Comparison of ENCODE assay signal across 9 mouse cellular contexts in genomic region chr14:54583681-54584338, GRCm38 (mm10). TPM values are rescaled to one million over a fixed set of nuclear protein-coding genes. Genes with fewer than 3 reads are reported as not detected.
DNase-seq lines count a peak whose midpoint lies in the region; ATAC-seq and TF ChIP-seq lines count a peak whose summit lies in the region.
"Had no signal": no experiment of that assay in that cellular context is flagged by ENCODE, and none has a peak within 500 bp of the region (broad histone marks: within the 10 kb centered on the region; RNA-seq: fewer than 3 reads in every experiment).

No protein-coding gene starts in this region.

- H3K4me3 ChIP-seq in hindbrain, embryonic 11.5 days (ENCODE audit: low read depth, low read length) = no peak overlapping the region
- no peak overlapping the region for H3K4me3 ChIP-seq in hindbrain, embryonic 16.5 days (ENCODE audit: low read length)
- H3K4me3 ChIP-seq in ES-Bruce4 (ENCODE audit: low read depth, low read length) = no peak overlapping the region
- H3K4me3 ChIP-seq in midbrain, embryonic 12.5 days = no peak overlapping the region
- H3K4me3 ChIP-seq: liver, embryonic 15.5 days had no signal

- DNase-seq in hindbrain, embryonic 11.5 days (ENCODE audit: low spot score) = peak; percentile 81
- peak; percentile 51 for DNase-seq in cerebellum, adult 9-11 months
- peak; percentile 67 for DNase-seq in heart, adult 8-10 months (ENCODE audit: low spot score)
- peak; percentile 51 to 54 for DNase-seq in left cerebral cortex, postnatal 36 days (ENCODE audit: low spot score in 2 of 2)
- peak; percentile 56 for DNase-seq in thymus, postnatal 25 days

- TF ChIP-seq CTCF in ES-Bruce4 (IDR thresholded peaks at IDR 0.05; ENCODE audit: low read depth, low read length) = peak; percentile 70

- intact Hi-C loops in left cerebral cortex, postnatal 36 days (cut with DNase I) = no loop called here

- 45% methylated on average over 7 of the region's 7 CpGs for WGBS in hindbrain, embryonic 11.5 days
- 47% methylated on average over 7 of the region's 7 CpGs for WGBS in hindbrain, embryonic 16.5 days
- 51% methylated on average over 7 of the region's 7 CpGs for WGBS in midbrain, embryonic 12.5 days

- no peaks in the 10 kb centered on the region for H3K4me1 ChIP-seq in hindbrain, embryonic 11.5 days (replicated peaks; ENCODE audit: control insufficient read depth, insufficient read depth, low read length)
- no peaks in the 10 kb centered on the region for H3K4me1 ChIP-seq in hindbrain, embryonic 16.5 days (ENCODE audit: control insufficient read depth, insufficient read depth, low read depth, low read length)
- H3K4me1 ChIP-seq in ES-Bruce4 (ENCODE audit: control insufficient read depth, insufficient read depth, low read length) = peaks cover 2% of the 10 kb centered on the region
- no peaks in the 10 kb centered on the region for H3K4me1 ChIP-seq in midbrain, embryonic 12.5 days

- no peak for TF ChIP-seq POLR2A in ES-Bruce4 (IDR thresholded peaks at IDR 0.05; ENCODE audit: insufficient read depth, low read length)

- H3K9me3 ChIP-seq in hindbrain, embryonic 11.5 days (ENCODE audit: control insufficient read depth, low read length) = no peaks in the 10 kb centered on the region
- H3K9me3 ChIP-seq in hindbrain, embryonic 16.5 days (ENCODE audit: control insufficient read depth, low read length) = no peaks in the 10 kb centered on the region
- no peaks in the 10 kb centered on the region for H3K9me3 ChIP-seq in ES-Bruce4 (replicated peaks; ENCODE audit: control insufficient read depth, insufficient read depth, low read length, poor library complexity, severe bottlenecking)
- no peaks in the 10 kb centered on the region for H3K9me3 ChIP-seq in midbrain, embryonic 12.5 days
- H3K9me3 ChIP-seq: liver, embryonic 15.5 days had no signal

- no peak overlapping the region for H3K9ac ChIP-seq in hindbrain, embryonic 11.5 days (ENCODE audit: low read depth, low read length)
- no peak overlapping the region for H3K9ac ChIP-seq in hindbrain, embryonic 16.5 days (ENCODE audit: low read depth, low read length)
- no peak overlapping the region for H3K9ac ChIP-seq in ES-Bruce4 (ENCODE audit: low read depth, poor library complexity, severe bottlenecking)
- no peak overlapping the region for H3K9ac ChIP-seq in midbrain, embryonic 12.5 days (replicated peaks)
- H3K9ac ChIP-seq: liver, embryonic 15.5 days had no signal

- no peaks in the 10 kb centered on the region for H3K27me3 ChIP-seq in hindbrain, embryonic 11.5 days (ENCODE audit: control insufficient read depth, insufficient read depth, low read length)
- H3K27me3 ChIP-seq in hindbrain, embryonic 16.5 days (replicated peaks; ENCODE audit: control insufficient read depth, insufficient read depth, low read length) = no peaks in the 10 kb centered on the region
- H3K27me3 ChIP-seq in ES-Bruce4 (ENCODE audit: control insufficient read depth, insufficient read depth, low read length, poor library complexity, severe bottlenecking) = no peaks in the 10 kb centered on the region
- H3K27me3 ChIP-seq in midbrain, embryonic 12.5 days = no peaks in the 10 kb centered on the region

- H3K4me2 ChIP-seq in hindbrain, embryonic 11.5 days (replicated peaks; ENCODE audit: low read depth, low read length) = no peak overlapping the region
- H3K4me2 ChIP-seq in hindbrain, embryonic 16.5 days (ENCODE audit: low read length) = no peak overlapping the region
- no peak overlapping the region for H3K4me2 ChIP-seq in midbrain, embryonic 12.5 days (replicated peaks)
- H3K4me2 ChIP-seq: liver, embryonic 15.5 days had no signal

- peak; percentile 35; the same call in 1 of the 2 replicates for ATAC-seq in hindbrain, embryonic 11.5 days (ENCODE audit: low FRiP score)
- ATAC-seq in hindbrain, embryonic 16.5 days = no peak
- peak; percentile 60 for ATAC-seq in midbrain, embryonic 12.5 days (ENCODE audit: low FRiP score, low read depth)

- no peak overlapping the region for H3K27ac ChIP-seq in hindbrain, embryonic 11.5 days (ENCODE audit: low read depth, low read length)
- no peak overlapping the region for H3K27ac ChIP-seq in hindbrain, embryonic 16.5 days (ENCODE audit: low read depth, low read length)
- no peak overlapping the region for H3K27ac ChIP-seq in ES-Bruce4 (ENCODE audit: insufficient read depth, low read length)
- H3K27ac ChIP-seq in midbrain, embryonic 12.5 days (replicated peaks) = no peak overlapping the region

- 0 out of 2 replicates have a peak, but pooled peaks cover 3% of the 10 kb centered on the region for H3K36me3 ChIP-seq in hindbrain, embryonic 11.5 days (ENCODE audit: control insufficient read depth, insufficient read depth, low read length)
- H3K36me3 ChIP-seq in hindbrain, embryonic 16.5 days (ENCODE audit: control insufficient read depth, insufficient read depth, low read length) = peaks cover 7% of the 10 kb centered on the region
- H3K36me3 ChIP-seq in ES-Bruce4 (ENCODE audit: control insufficient read depth, insufficient read depth, low read length, poor library complexity, severe bottlenecking) = no peaks in the 10 kb centered on the region
- peaks cover 13% of the 10 kb centered on the region for H3K36me3 ChIP-seq in midbrain, embryonic 12.5 days
- H3K36me3 ChIP-seq: liver, embryonic 15.5 days had no signal

- TF ChIP-seq EP300 in ES-Bruce4 (IDR thresholded peaks at IDR 0.05; ENCODE audit: insufficient read depth, low read depth, low read length) = no peak

RNA-seq across cellular contexts. Expression of gene Ajuba, which starts 6.5 kb away (rescaled TPM):
- polyA plus RNA-seq in hindbrain, embryonic 11.5 days (2014; fragmentation: Nextera tagmentation; extraction: Ambion mirVana) = 23.2 and 29.4 TPM in 2 replicates
- 4.7 and 6.0 TPM in 2 replicates for polyA plus RNA-seq in hindbrain, embryonic 16.5 days (2015; fragmentation: Nextera tagmentation; extraction: Ambion mirVana)
- polyA plus RNA-seq in ES-Bruce4 (2011; ENCODE audit: insufficient read depth, insufficient read length, low read depth, missing spikeins) = 112 TPM in 2 replicates
- total RNA-seq in heart, adult 8-10 months (2022) = 1 to 10 TPM; 4.6 to 5.2 (median 4.7) TPM
- 1 to 10 TPM; 1.5 to 2.0 TPM for total RNA-seq in left cerebral cortex, postnatal 36 days (2021)
- polyA plus RNA-seq in midbrain, embryonic 12.5 days (2016; fragmentation: Nextera tagmentation; extraction: Ambion mirVana) = 41.6 and 46.6 TPM in 2 replicates

RNA-seq across cellular contexts. Expression of gene 4931414P19Rik, which starts 22.0 kb away (rescaled TPM):
- polyA plus RNA-seq in hindbrain, embryonic 11.5 days (2014; fragmentation: Nextera tagmentation; extraction: Ambion mirVana) = 6.2 and 6.9 TPM in 2 replicates
- 5.4 and 5.5 TPM in 2 replicates for polyA plus RNA-seq in hindbrain, embryonic 16.5 days (2015; fragmentation: Nextera tagmentation; extraction: Ambion mirVana)
- polyA plus RNA-seq in ES-Bruce4 (2011; ENCODE audit: insufficient read depth, insufficient read length, low read depth, missing spikeins) = 8.4 and 9.2 TPM in 2 replicates
- total RNA-seq in heart, adult 8-10 months (2022) = 1 to 10 TPM; 2.7 to 5.8 (median 4.7) TPM
- 1 to 10 TPM; 6.6 to 8.4 TPM for total RNA-seq in left cerebral cortex, postnatal 36 days (2021)
- polyA plus RNA-seq in midbrain, embryonic 12.5 days (2016; fragmentation: Nextera tagmentation; extraction: Ambion mirVana) = 8.2 and 10.4 TPM in 2 replicates

RNA-seq across cellular contexts. Expression of gene Haus4, which starts 29.4 kb away (rescaled TPM):
- 34.8 and 35.7 TPM in 2 replicates for polyA plus RNA-seq in hindbrain, embryonic 11.5 days (2014; fragmentation: Nextera tagmentation; extraction: Ambion mirVana)
- polyA plus RNA-seq in hindbrain, embryonic 16.5 days (2015; fragmentation: Nextera tagmentation; extraction: Ambion mirVana) = 19.4 and 20.7 TPM in 2 replicates
- polyA plus RNA-seq in ES-Bruce4 (2011; ENCODE audit: insufficient read depth, insufficient read length, low read depth, missing spikeins) = 68.6 and 72.3 TPM in 2 replicates
- 1 to 10 TPM; 3.5 to 6.1 (median 4.1) TPM for total RNA-seq in heart, adult 8-10 months (2022)
- total RNA-seq in left cerebral cortex, postnatal 36 days (2021) = 1 to 10 TPM; 1.6 to 4.7 TPM
- polyA plus RNA-seq in midbrain, embryonic 12.5 days (2016; fragmentation: Nextera tagmentation; extraction: Ambion mirVana) = 32.4 and 35.0 TPM in 2 replicates

RNA-seq across cellular contexts. Expression of gene Psmb5, which starts 34.0 kb away (rescaled TPM):
- polyA plus RNA-seq in hindbrain, embryonic 11.5 days (2014; fragmentation: Nextera tagmentation; extraction: Ambion mirVana) = 439 and 455 TPM in 2 replicates
- polyA plus RNA-seq in hindbrain, embryonic 16.5 days (2015; fragmentation: Nextera tagmentation; extraction: Ambion mirVana) = 445 and 467 TPM in 2 replicates
- 206 and 225 TPM in 2 replicates for polyA plus RNA-seq in ES-Bruce4 (2011; ENCODE audit: insufficient read depth, insufficient read length, low read depth, missing spikeins)
- total RNA-seq in heart, adult 8-10 months (2022) = 100 to 1,000 TPM; 177 to 185 (median 182) TPM
- total RNA-seq in left cerebral cortex, postnatal 36 days (2021) = 100 to 1,000 TPM; 164 to 176 TPM
- 363 and 400 TPM in 2 replicates for polyA plus RNA-seq in midbrain, embryonic 12.5 days (2016; fragmentation: Nextera tagmentation; extraction: Ambion mirVana)

RNA-seq across cellular contexts. Expression of gene Psmb11, which starts 37.4 kb away (rescaled TPM):
- not detected in 2 replicates for polyA plus RNA-seq in hindbrain, embryonic 11.5 days (2014; fragmentation: Nextera tagmentation; extraction: Ambion mirVana)
- 0.16 and 0.37 TPM in 2 replicates for polyA plus RNA-seq in hindbrain, embryonic 16.5 days (2015; fragmentation: Nextera tagmentation; extraction: Ambion mirVana)
- 0.21 and 0.64 TPM in 2 replicates for polyA plus RNA-seq in ES-Bruce4 (2011; ENCODE audit: insufficient read depth, insufficient read length, low read depth, missing spikeins)
- not detected for total RNA-seq in heart, adult 8-10 months (2022)
- total RNA-seq in left cerebral cortex, postnatal 36 days (2021) = under 1 TPM; 0.27 to 0.30 TPM
- not detected in 2 replicates for polyA plus RNA-seq in midbrain, embryonic 12.5 days (2016; fragmentation: Nextera tagmentation; extraction: Ambion mirVana)
- polyA plus RNA-seq: liver, embryonic 15.5 days had no signal
